Mouse (Mus musculus): ENCODE data around the gene Sh3pxd2b.

DNA sequence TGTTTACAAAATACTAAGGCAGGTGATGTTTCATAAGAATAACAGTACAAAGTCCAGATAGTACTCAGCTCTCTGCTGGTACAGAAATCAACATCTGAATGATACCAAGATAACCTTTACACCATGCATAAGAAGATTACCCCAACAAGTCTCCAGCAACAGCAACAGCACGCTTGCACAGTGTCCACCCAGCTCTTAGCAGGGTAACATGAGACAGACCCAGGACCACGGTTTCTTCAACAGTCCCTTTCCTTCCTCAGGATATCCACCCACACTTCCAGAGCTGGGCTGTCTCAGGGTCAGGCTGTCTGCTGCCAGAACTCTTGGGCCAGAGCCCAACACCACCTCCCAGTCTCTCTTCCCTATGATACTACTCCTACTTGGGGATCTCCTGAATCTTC, 8.5 kb upstream of the Sh3pxd2b start:
- TF ChIP-seq CTCF (IDR thresholded peaks at IDR 0.05; ENCODE audit: borderline replicate concordance, extremely low read depth, insufficient read depth, insufficient read length) (no peak), POLR2A (IDR thresholded peaks at IDR 0.05; ENCODE audit: borderline replicate concordance, extremely low read depth, insufficient read depth, insufficient read length, poor library complexity, severe bottlenecking) (no peak)
